Mouse (Mus musculus): ENCODE results near the gene Krt12. TPM values are rescaled to one million over a fixed set of nuclear protein-coding genes. Genes with fewer than 3 reads are reported as not detected.

Gene Krt12
- 0.22 TPM in 1 of 2 replicates, not detected in the other for polyA plus RNA-seq (2014; fragmentation: Nextera tagmentation; extraction: Ambion mirVana)

- Histone ChIP-seq H3K4me2 (ENCODE audit: low read depth, low read length) (no peak within 1 kb of the TSS), H3K36me3 (ENCODE audit: control insufficient read depth, insufficient read depth, low read length) (no peaks in the 10 kb centered on the region), H3K9ac (ENCODE audit: low read depth, low read length) (no peak within 1 kb of the TSS), H3K4me1 (ENCODE audit: control insufficient read depth, insufficient read depth, low read length) (no peaks in the 10 kb centered on the region), H3K4me3 (ENCODE audit: low read depth, low read length) (no peak within 1 kb of the TSS), H3K9me3 (ENCODE audit: control insufficient read depth, low read length) (no peaks in the 10 kb centered on the region), H3K27ac (replicated peaks; ENCODE audit: low read depth, low read length) (no peak within 1 kb of the TSS), H3K27me3 (replicated peaks; ENCODE audit: control insufficient read depth, insufficient read depth, low read length) (no peaks in the 10 kb centered on the region)
- ATAC-seq (ENCODE audit: low read depth) (no peak), DNase-seq (ENCODE audit: low spot score) (no peak)
- WGBS = 86% methylated on average over 10 of the region's 10 CpGs
Measured at GRCm38 (mm10) chr11:99422159-99422558, at the start of gene Krt12. Gene Krt12, minus strand, starts transcription at chr11:99422259.

DNA sequence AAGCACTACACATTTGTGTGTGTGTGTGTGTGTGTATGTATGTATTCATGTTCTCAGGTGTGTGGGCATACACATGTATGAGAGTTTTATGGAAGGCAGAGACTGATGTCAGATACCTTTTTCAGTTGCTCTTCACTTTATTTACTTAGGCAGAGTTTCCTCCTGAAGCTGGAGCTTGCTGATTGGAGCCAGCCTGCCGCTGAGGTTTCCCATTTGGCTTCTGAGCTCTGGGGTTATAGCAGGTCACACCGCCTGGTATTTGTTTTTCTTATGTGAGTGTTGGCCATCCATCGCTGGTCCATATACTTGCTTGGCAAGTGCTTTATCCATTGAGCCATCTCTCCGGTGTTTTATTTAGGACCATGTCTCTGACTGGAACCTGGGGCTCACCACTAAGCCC is 47.2 kb upstream of the Krt12 start:
- Histone ChIP-seq H3K27me3 (replicated peaks; ENCODE audit: control insufficient read depth, insufficient read depth, low read length) (no peaks in the 10 kb centered on the region), H3K27ac (replicated peaks; ENCODE audit: low read depth, low read length) (no peak overlapping the region), H3K9me3 (ENCODE audit: control insufficient read depth, low read length) (no peaks in the 10 kb centered on the region)

DNA sequence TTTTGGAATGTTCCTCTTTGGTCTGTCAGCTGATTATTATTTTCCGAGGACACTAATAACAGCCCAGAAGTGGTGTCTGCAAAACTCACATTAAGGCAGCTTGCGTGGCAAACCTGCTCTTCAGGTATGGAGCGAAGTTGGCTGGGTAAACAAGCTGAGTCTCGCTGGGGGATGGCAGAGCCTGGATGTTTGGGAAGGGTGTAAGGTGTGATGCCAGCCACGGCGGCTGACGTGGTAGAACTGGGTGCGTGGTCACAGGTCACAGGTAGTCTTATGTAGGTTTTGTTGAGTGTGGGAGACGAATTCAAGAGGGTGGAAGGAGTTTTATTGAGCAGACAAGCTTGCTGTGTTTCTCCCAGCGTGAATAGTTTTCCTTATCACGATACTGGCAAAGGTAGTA is 46.5 kb upstream of the Krt12 start:
- H3K9ac ChIP-seq (ENCODE audit: low read depth, low read length) = no peak overlapping the region
- no peak overlapping the region for H3K27ac ChIP-seq (replicated peaks; ENCODE audit: low read depth, low read length)
- 72% methylated on average over 11 of the region's 11 CpGs for WGBS
- no peaks in the 10 kb centered on the region for H3K4me1 ChIP-seq (ENCODE audit: control insufficient read depth, insufficient read depth, low read length)
- H3K9me3 ChIP-seq (ENCODE audit: control insufficient read depth, low read length) = no peaks in the 10 kb centered on the region
- no peak overlapping the region for H3K4me2 ChIP-seq (ENCODE audit: low read depth, low read length)
- H3K36me3 ChIP-seq (ENCODE audit: control insufficient read depth, insufficient read depth, low read length) = no peaks in the 10 kb centered on the region
- no peak; the same call in 1 of the 2 replicates for ATAC-seq (ENCODE audit: low read depth)
- DNase-seq (ENCODE audit: low spot score) = peak; percentile 62
- H3K4me3 ChIP-seq (ENCODE audit: low read depth, low read length) = no peak overlapping the region
- no peaks in the 10 kb centered on the region for H3K27me3 ChIP-seq (replicated peaks; ENCODE audit: control insufficient read depth, insufficient read depth, low read length)

More for the DNA sequence above, 47.2 kb upstream of the Krt12 start:
- H3K4me3 ChIP-seq (ENCODE audit: low read depth, low read length) = no peak overlapping the region
- H3K4me1 ChIP-seq (ENCODE audit: control insufficient read depth, insufficient read depth, low read length) = no peaks in the 10 kb centered on the region
- ATAC-seq (ENCODE audit: low read depth) = no peak
- no peaks in the 10 kb centered on the region for H3K36me3 ChIP-seq (ENCODE audit: control insufficient read depth, insufficient read depth, low read length)
- 70% methylated on average over 4 of the region's 4 CpGs for WGBS
- DNase-seq (ENCODE audit: low spot score) = no peak
- H3K9ac ChIP-seq (ENCODE audit: low read depth, low read length) = no peak overlapping the region
- H3K4me2 ChIP-seq (ENCODE audit: low read depth, low read length) = no peak overlapping the region

DNA sequence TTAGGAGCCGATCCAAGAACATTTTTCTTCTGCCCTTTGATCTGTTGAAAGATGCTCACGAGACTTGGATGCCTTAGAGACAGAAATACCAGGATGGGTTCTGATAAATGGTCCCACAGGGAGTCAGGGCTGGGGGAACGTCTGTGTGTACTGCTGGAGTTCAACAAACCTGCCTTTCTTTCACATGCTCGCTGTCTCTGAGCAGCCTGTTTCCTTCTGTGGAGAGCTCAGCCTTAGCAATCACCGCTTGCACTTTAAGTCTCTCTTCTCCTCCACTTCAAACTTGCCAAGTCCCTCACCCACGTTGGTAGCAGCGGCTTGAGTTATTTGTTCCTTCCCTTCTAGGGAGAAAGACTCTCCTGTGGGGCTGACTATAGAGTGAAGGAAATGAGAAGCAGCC is 44.3 kb upstream of the Krt12 start:
- no peak for ATAC-seq (ENCODE audit: low read depth)
- Histone ChIP-seq H3K4me3 (ENCODE audit: low read depth, low read length) (no peak overlapping the region), H3K4me2 (ENCODE audit: low read depth, low read length) (no peak overlapping the region), H3K9me3 (ENCODE audit: control insufficient read depth, low read length) (no peaks in the 10 kb centered on the region), H3K27me3 (replicated peaks; ENCODE audit: control insufficient read depth, insufficient read depth, low read length) (no peaks in the 10 kb centered on the region), H3K27ac (replicated peaks; ENCODE audit: low read depth, low read length) (no peak overlapping the region), H3K4me1 (ENCODE audit: control insufficient read depth, insufficient read depth, low read length) (no peaks in the 10 kb centered on the region), H3K36me3 (ENCODE audit: control insufficient read depth, insufficient read depth, low read length) (no peaks in the 10 kb centered on the region), H3K9ac (ENCODE audit: low read depth, low read length) (no peak overlapping the region)
- peak; percentile 25 for DNase-seq (ENCODE audit: low spot score)
- WGBS = 19% methylated on average over 7 of the region's 7 CpGs

DNA sequence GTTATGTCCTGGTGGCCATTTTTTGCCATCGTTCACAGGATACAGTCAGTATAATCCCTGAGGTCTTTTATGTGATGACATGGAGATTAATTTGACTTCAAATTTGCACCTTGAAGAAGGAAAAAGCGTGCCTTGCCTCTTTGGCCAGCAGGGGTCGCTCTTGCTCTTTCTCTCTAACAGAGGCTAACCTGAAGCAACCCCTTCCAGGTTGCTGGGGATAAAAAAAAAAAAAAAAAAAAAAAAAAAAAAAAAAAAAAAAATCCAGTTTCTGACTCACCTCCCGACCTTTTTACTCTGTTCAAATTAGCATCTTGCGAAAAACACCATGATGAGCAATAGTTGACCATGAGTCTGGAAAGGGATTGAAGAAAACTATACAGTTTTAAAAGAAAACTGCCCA is 42.8 kb upstream of the Krt12 start:
- H3K36me3 ChIP-seq (ENCODE audit: control insufficient read depth, insufficient read depth, low read length) = no peaks in the 10 kb centered on the region
- no peaks in the 10 kb centered on the region for H3K27me3 ChIP-seq (replicated peaks; ENCODE audit: control insufficient read depth, insufficient read depth, low read length)
- DNase-seq (ENCODE audit: low spot score) = peak; percentile 85
- no peaks in the 10 kb centered on the region for H3K4me1 ChIP-seq (ENCODE audit: control insufficient read depth, insufficient read depth, low read length)
- H3K4me3 ChIP-seq (ENCODE audit: low read depth, low read length) = no peak overlapping the region
- H3K4me2 ChIP-seq (ENCODE audit: low read depth, low read length) = no peak overlapping the region
- H3K9ac ChIP-seq (ENCODE audit: low read depth, low read length) = no peak overlapping the region
- ATAC-seq (ENCODE audit: low read depth) = no peak
- no peak overlapping the region for H3K27ac ChIP-seq (replicated peaks; ENCODE audit: low read depth, low read length)
- H3K9me3 ChIP-seq (ENCODE audit: control insufficient read depth, low read length) = no peaks in the 10 kb centered on the region
- 6% methylated on average over 5 of the region's 5 CpGs for WGBS

GRCm38 (mm10) chr11:99463155-99463554 is 41.1 kb upstream of the Krt12 start:
- no peaks in the 10 kb centered on the region for H3K9me3 ChIP-seq (ENCODE audit: control insufficient read depth, low read length)
- 9% methylated on average over 8 of the region's 8 CpGs for WGBS

DNA sequence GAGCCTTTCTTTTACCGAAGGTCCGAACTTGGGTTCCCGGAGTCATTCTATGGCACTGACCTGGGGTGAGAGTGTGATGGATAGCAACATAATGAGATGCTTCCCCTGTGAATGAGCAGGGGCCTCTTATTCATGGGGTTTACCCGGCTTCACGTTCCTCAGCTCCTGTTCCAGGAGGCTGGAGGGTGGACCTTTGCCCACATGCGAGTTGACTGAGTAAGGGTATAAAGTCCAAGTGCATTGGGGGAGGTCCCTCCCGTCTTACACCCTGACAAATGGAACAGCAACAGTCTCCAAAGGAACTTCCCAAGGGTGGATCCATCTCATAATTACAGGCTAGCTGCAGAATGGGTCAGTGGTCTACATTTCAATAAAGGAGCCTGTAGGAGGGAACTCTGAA is 39.7 kb upstream of the Krt12 start:
- no peaks in the 10 kb centered on the region for H3K4me1 ChIP-seq (ENCODE audit: control insufficient read depth, insufficient read depth, low read length)
- no peak for DNase-seq (ENCODE audit: low spot score)
- H3K36me3 ChIP-seq (ENCODE audit: control insufficient read depth, insufficient read depth, low read length) = no peaks in the 10 kb centered on the region
- H3K4me3 ChIP-seq (ENCODE audit: low read depth, low read length) = no peak overlapping the region
- 68% methylated on average over 7 of the region's 7 CpGs for WGBS
- no peaks in the 10 kb centered on the region for H3K27me3 ChIP-seq (replicated peaks; ENCODE audit: control insufficient read depth, insufficient read depth, low read length)
- H3K4me2 ChIP-seq (ENCODE audit: low read depth, low read length) = no peak overlapping the region
- no peak overlapping the region for H3K9ac ChIP-seq (ENCODE audit: low read depth, low read length)
- no peak overlapping the region for H3K27ac ChIP-seq (replicated peaks; ENCODE audit: low read depth, low read length)
- ATAC-seq (ENCODE audit: low read depth) = no peak
- H3K9me3 ChIP-seq (ENCODE audit: control insufficient read depth, low read length) = no peaks in the 10 kb centered on the region

More at GRCm38 (mm10) chr11:99463155-99463554, 41.1 kb upstream of the Krt12 start:
- DNase-seq (ENCODE audit: low spot score) (peak; percentile 76), ATAC-seq (ENCODE audit: low read depth) (no peak)
- H3K4me1 ChIP-seq (ENCODE audit: control insufficient read depth, insufficient read depth, low read length) = no peaks in the 10 kb centered on the region
- H3K4me3 ChIP-seq (ENCODE audit: low read depth, low read length) = no peak overlapping the region
- no peak overlapping the region for H3K27ac ChIP-seq (replicated peaks; ENCODE audit: low read depth, low read length)
- no peaks in the 10 kb centered on the region for H3K36me3 ChIP-seq (ENCODE audit: control insufficient read depth, insufficient read depth, low read length)
- H3K27me3 ChIP-seq (replicated peaks; ENCODE audit: control insufficient read depth, insufficient read depth, low read length) = no peaks in the 10 kb centered on the region
- H3K9ac ChIP-seq (ENCODE audit: low read depth, low read length) = no peak overlapping the region
- H3K4me2 ChIP-seq (ENCODE audit: low read depth, low read length) = no peak overlapping the region

- 71% methylated on average over 7 of the region's 7 CpGs for WGBS
Measured at GRCm38 (mm10) chr11:99458887-99459286, 36.8 kb upstream of the Krt12 start.

GRCm38 (mm10) chr11:99454759-99455158 is 32.7 kb upstream of the Krt12 start:
- H3K4me3 ChIP-seq (ENCODE audit: low read depth, low read length) = no peak overlapping the region
- ATAC-seq (ENCODE audit: low read depth) (no peak), DNase-seq (ENCODE audit: low spot score) (no peak)
- no peaks in the 10 kb centered on the region for H3K27me3 ChIP-seq (replicated peaks; ENCODE audit: control insufficient read depth, insufficient read depth, low read length)
- WGBS = 76% methylated on average over 10 of the region's 10 CpGs
- no peak overlapping the region for H3K9ac ChIP-seq (ENCODE audit: low read depth, low read length)
- H3K4me1 ChIP-seq (ENCODE audit: control insufficient read depth, insufficient read depth, low read length) = no peaks in the 10 kb centered on the region
- no peaks in the 10 kb centered on the region for H3K9me3 ChIP-seq (ENCODE audit: control insufficient read depth, low read length)
- no peaks in the 10 kb centered on the region for H3K36me3 ChIP-seq (ENCODE audit: control insufficient read depth, insufficient read depth, low read length)
- no peak overlapping the region for H3K27ac ChIP-seq (replicated peaks; ENCODE audit: low read depth, low read length)
- no peak overlapping the region for H3K4me2 ChIP-seq (ENCODE audit: low read depth, low read length)

More at GRCm38 (mm10) chr11:99458887-99459286, 36.8 kb upstream of the Krt12 start:
- Histone ChIP-seq H3K9me3 (ENCODE audit: control insufficient read depth, low read length) (no peaks in the 10 kb centered on the region), H3K4me3 (ENCODE audit: low read depth, low read length) (no peak overlapping the region), H3K4me2 (ENCODE audit: low read depth, low read length) (no peak overlapping the region), H3K27me3 (replicated peaks; ENCODE audit: control insufficient read depth, insufficient read depth, low read length) (no peaks in the 10 kb centered on the region), H3K36me3 (ENCODE audit: control insufficient read depth, insufficient read depth, low read length) (no peaks in the 10 kb centered on the region), H3K27ac (replicated peaks; ENCODE audit: low read depth, low read length) (no peak overlapping the region), H3K4me1 (ENCODE audit: control insufficient read depth, insufficient read depth, low read length) (no peaks in the 10 kb centered on the region), H3K9ac (ENCODE audit: low read depth, low read length) (no peak overlapping the region)
- DNase-seq (ENCODE audit: low spot score) (no peak), ATAC-seq (ENCODE audit: low read depth) (no peak)
